Mouse (Mus musculus): ENCODE results near the gene Mtnr1a. TPM values are rescaled to one million over a fixed set of nuclear protein-coding genes. Genes with fewer than 3 reads are reported as not detected.

The Mtnr1a gene
- polyA plus RNA-seq, 1 experiment from 2014 or later = not detected

DNA sequence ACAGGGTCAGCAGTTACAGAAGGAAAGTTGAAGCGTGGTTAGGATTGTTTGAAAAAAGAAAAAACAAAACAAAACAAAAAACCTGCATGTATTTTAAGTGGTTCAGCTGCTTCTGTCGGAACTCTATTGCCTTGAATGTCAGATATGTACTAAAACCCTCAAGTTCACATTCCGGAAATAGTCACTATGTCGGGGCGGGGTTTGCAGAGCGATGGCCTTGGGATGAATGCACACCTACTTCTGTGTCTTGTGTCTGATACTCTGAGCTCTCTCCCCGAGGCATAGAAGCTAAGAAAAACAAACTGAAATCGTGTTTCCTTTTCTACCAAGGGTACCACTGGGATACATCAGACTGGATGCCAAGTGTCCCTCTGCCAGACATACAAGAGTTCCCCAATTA, 18.5 kb upstream of the Mtnr1a start:
- Histone ChIP-seq H3K9me3 (ENCODE audit: control insufficient read depth, low read length) (no peaks in the 10 kb centered on the region), H3K4me1 (ENCODE audit: control insufficient read depth in 2 of 2, insufficient read depth in 2 of 2, low read length in 2 of 2) (0 out of 4 replicates have a peak, but pooled peaks cover 0 to 3% of the 10 kb centered on the region in 2 experiments), H3K4me2 (ENCODE audit: low read length) (no peak overlapping the region), H3K27me3 (ENCODE audit: control insufficient read depth, insufficient read depth, low read length) (no peaks in the 10 kb centered on the region), H3K4me3 (ENCODE audit: control insufficient read depth in 1 of 2, insufficient read depth in 1 of 2, low read depth in 1 of 2, low read length in 2 of 2) (no peak overlapping the region), H3K9ac (ENCODE audit: low read length) (no peak overlapping the region), H3K27ac (replicated peaks in 1 of 2; ENCODE audit: control insufficient read depth in 1 of 2, insufficient read depth in 1 of 2, low read depth in 2 of 2, low read length in 2 of 2) (no peak overlapping the region), H3K36me3 (ENCODE audit: control insufficient read depth, insufficient read depth, low read length) (peaks cover 85% of the 10 kb centered on the region)
- 68% methylated on average over 8 of the region's 8 CpGs for WGBS
- no peak for ATAC-seq (ENCODE audit: insufficient number of reproducible peaks, insufficient read depth, low FRiP score, low read depth)

DNA sequence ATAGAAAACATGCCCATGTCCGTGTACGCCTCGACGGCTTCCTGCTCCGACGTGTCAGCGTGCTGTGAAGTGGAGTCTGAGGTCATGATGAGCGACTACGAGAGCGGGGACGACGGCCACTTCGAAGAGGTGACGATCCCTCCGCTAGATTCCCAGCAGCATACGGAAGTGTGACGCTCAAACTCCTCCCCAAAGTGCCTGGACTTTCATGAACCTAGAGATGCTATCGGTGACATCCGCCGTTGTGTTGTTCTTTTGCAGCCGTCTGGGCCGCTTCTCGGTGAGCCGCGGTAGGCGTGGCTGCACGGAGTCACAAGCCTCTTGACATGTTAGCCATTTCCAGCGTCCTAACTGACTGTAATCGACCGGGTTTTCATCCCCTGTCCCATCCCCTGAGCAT, 17.7 kb upstream of the Mtnr1a start:
- Histone ChIP-seq H3K36me3 (ENCODE audit: control insufficient read depth, insufficient read depth, low read length) (peaks cover 83% of the 10 kb centered on the region), H3K4me3 (ENCODE audit: control insufficient read depth in 1 of 2, insufficient read depth in 1 of 2, low read depth in 1 of 2, low read length in 2 of 2) (no peak overlapping the region), H3K9ac (ENCODE audit: low read length) (no peak overlapping the region), H3K9me3 (ENCODE audit: control insufficient read depth, low read length) (no peaks in the 10 kb centered on the region), H3K4me2 (ENCODE audit: low read length) (no peak overlapping the region), H3K27ac (replicated peaks in 1 of 2; ENCODE audit: control insufficient read depth in 1 of 2, insufficient read depth in 1 of 2, low read depth in 2 of 2, low read length in 2 of 2) (no peak overlapping the region), H3K4me1 (ENCODE audit: control insufficient read depth in 2 of 2, insufficient read depth in 2 of 2, low read length in 2 of 2) (0 out of 4 replicates have a peak, but pooled peaks cover 0 to 3% of the 10 kb centered on the region in 2 experiments), H3K27me3 (ENCODE audit: control insufficient read depth, insufficient read depth, low read length) (no peaks in the 10 kb centered on the region)
- ATAC-seq (ENCODE audit: insufficient number of reproducible peaks, insufficient read depth, low FRiP score, low read depth) = no peak; the same call in 1 of the 2 replicates
- 92% methylated on average over 30 of the region's 30 CpGs for WGBS

- no peaks in the 10 kb centered on the region for H3K4me1 ChIP-seq (ENCODE audit: control insufficient read depth in 2 of 2, insufficient read depth in 2 of 2, low read length in 2 of 2)
- no peak overlapping the region for H3K4me2 ChIP-seq (ENCODE audit: low read length)
- no peak overlapping the region for H3K9ac ChIP-seq (ENCODE audit: low read length)
- WGBS = 79% methylated on average over 1 of the region's 1 CpGs
- no peaks in the 10 kb centered on the region for H3K27me3 ChIP-seq (ENCODE audit: control insufficient read depth, insufficient read depth, low read length)
- H3K9me3 ChIP-seq (ENCODE audit: control insufficient read depth, low read length) = no peaks in the 10 kb centered on the region
- ATAC-seq (ENCODE audit: insufficient number of reproducible peaks, insufficient read depth, low FRiP score, low read depth) = no peak
- no peak overlapping the region for H3K4me3 ChIP-seq (ENCODE audit: control insufficient read depth in 1 of 2, insufficient read depth in 1 of 2, low read depth in 1 of 2, low read length in 2 of 2)
- H3K36me3 ChIP-seq (ENCODE audit: control insufficient read depth, insufficient read depth, low read length) = peaks cover 76% of the 10 kb centered on the region
- H3K27ac ChIP-seq (replicated peaks in 1 of 2; ENCODE audit: control insufficient read depth in 1 of 2, insufficient read depth in 1 of 2, low read depth in 2 of 2, low read length in 2 of 2) = no peak overlapping the region
Measured at GRCm38 (mm10) chr8:45052205-45052604, 16.7 kb upstream of the Mtnr1a start.

DNA sequence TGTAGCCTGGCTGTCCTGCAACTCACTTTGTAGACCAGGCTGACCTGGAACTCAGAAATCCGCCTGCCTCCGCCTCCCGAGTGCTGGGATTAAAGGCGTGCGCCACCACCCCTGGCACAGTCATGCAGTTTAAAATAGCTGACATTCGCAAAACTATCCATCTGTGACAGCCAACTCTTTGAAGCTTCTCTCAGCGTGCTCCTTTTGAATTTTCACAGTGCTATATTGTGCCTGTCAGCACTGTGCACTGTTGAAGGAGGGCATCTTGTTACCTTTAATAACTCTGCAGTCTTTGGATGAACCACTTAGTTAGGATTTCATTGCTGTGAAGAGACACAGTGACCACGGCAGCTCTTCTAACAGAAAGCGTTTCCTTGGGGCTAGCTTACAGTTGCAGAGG, 16.3 kb upstream of the Mtnr1a start:
- Histone ChIP-seq H3K27ac (replicated peaks in 1 of 2; ENCODE audit: control insufficient read depth in 1 of 2, insufficient read depth in 1 of 2, low read depth in 2 of 2, low read length in 2 of 2) (no peak overlapping the region), H3K4me1 (ENCODE audit: control insufficient read depth in 2 of 2, insufficient read depth in 2 of 2, low read length in 2 of 2) (no peaks in the 10 kb centered on the region), H3K9me3 (ENCODE audit: control insufficient read depth, low read length) (no peaks in the 10 kb centered on the region), H3K4me2 (ENCODE audit: low read length) (no peak overlapping the region), H3K9ac (ENCODE audit: low read length) (no peak overlapping the region), H3K36me3 (ENCODE audit: control insufficient read depth, insufficient read depth, low read length) (peaks cover 73% of the 10 kb centered on the region), H3K27me3 (ENCODE audit: control insufficient read depth, insufficient read depth, low read length) (no peaks in the 10 kb centered on the region), H3K4me3 (ENCODE audit: control insufficient read depth in 1 of 2, insufficient read depth in 1 of 2, low read depth in 1 of 2, low read length in 2 of 2) (no peak overlapping the region)
- no peak for ATAC-seq (ENCODE audit: insufficient number of reproducible peaks, insufficient read depth, low FRiP score, low read depth)
- WGBS = 71% methylated on average over 9 of the region's 9 CpGs

GRCm38 (mm10) chr8:45055500-45055899, 13.4 kb upstream of the Mtnr1a start:
- H3K9ac ChIP-seq (ENCODE audit: low read length) = no peak overlapping the region
- H3K9me3 ChIP-seq (ENCODE audit: control insufficient read depth, low read length) = no peaks in the 10 kb centered on the region
- H3K27me3 ChIP-seq (ENCODE audit: control insufficient read depth, insufficient read depth, low read length) = no peaks in the 10 kb centered on the region
- ATAC-seq (ENCODE audit: insufficient number of reproducible peaks, insufficient read depth, low FRiP score, low read depth) = no peak
- H3K4me2 ChIP-seq (ENCODE audit: low read length) = no peak overlapping the region
- no peak overlapping the region for H3K4me3 ChIP-seq (ENCODE audit: control insufficient read depth in 1 of 2, insufficient read depth in 1 of 2, low read depth in 1 of 2, low read length in 2 of 2)
- WGBS = 93% methylated on average over 3 of the region's 3 CpGs
- H3K27ac ChIP-seq (replicated peaks in 1 of 2; ENCODE audit: control insufficient read depth in 1 of 2, insufficient read depth in 1 of 2, low read depth in 2 of 2, low read length in 2 of 2) = no peak overlapping the region
- peaks cover 49% of the 10 kb centered on the region for H3K36me3 ChIP-seq (ENCODE audit: control insufficient read depth, insufficient read depth, low read length)
- H3K4me1 ChIP-seq (ENCODE audit: control insufficient read depth in 2 of 2, insufficient read depth in 2 of 2, low read length in 2 of 2) = no peaks in the 10 kb centered on the region

- Histone ChIP-seq H3K9me3 (ENCODE audit: control insufficient read depth, low read length) (no peaks in the 10 kb centered on the region), H3K4me3 (ENCODE audit: control insufficient read depth in 1 of 2, insufficient read depth in 1 of 2, low read depth in 1 of 2, low read length in 2 of 2) (no peak overlapping the region), H3K36me3 (ENCODE audit: control insufficient read depth, insufficient read depth, low read length) (peaks cover 36% of the 10 kb centered on the region), H3K27me3 (ENCODE audit: control insufficient read depth, insufficient read depth, low read length) (no peaks in the 10 kb centered on the region), H3K27ac (replicated peaks in 1 of 2; ENCODE audit: control insufficient read depth in 1 of 2, insufficient read depth in 1 of 2, low read depth in 2 of 2, low read length in 2 of 2) (no peak overlapping the region), H3K4me1 (ENCODE audit: control insufficient read depth in 2 of 2, insufficient read depth in 2 of 2, low read length in 2 of 2) (no peaks in the 10 kb centered on the region), H3K4me2 (ENCODE audit: low read length) (no peak overlapping the region), H3K9ac (ENCODE audit: low read length) (no peak overlapping the region)
- 27% methylated on average over 2 of the region's 3 CpGs for WGBS
- ATAC-seq (ENCODE audit: insufficient number of reproducible peaks, insufficient read depth, low FRiP score, low read depth) = no peak
Measured at GRCm38 (mm10) chr8:45056810-45057209, 12.1 kb upstream of the Mtnr1a start.

- Histone ChIP-seq H3K9me3 (ENCODE audit: control insufficient read depth, low read length) (no peaks in the 10 kb centered on the region), H3K4me3 (ENCODE audit: control insufficient read depth in 1 of 2, insufficient read depth in 1 of 2, low read depth in 1 of 2, low read length in 2 of 2) (no peak overlapping the region), H3K4me1 (ENCODE audit: control insufficient read depth in 2 of 2, insufficient read depth in 2 of 2, low read length in 2 of 2) (peaks cover 0 to 6% of the 10 kb centered on the region in 2 experiments; a peak in 2 of 4 replicates), H3K9ac (ENCODE audit: low read length) (no peak overlapping the region), H3K27me3 (ENCODE audit: control insufficient read depth, insufficient read depth, low read length) (no peaks in the 10 kb centered on the region), H3K36me3 (ENCODE audit: control insufficient read depth, insufficient read depth, low read length) (0 out of 2 replicates have a peak, but pooled peaks cover 7% of the 10 kb centered on the region), H3K4me2 (ENCODE audit: low read length) (no peak overlapping the region), H3K27ac (replicated peaks in 1 of 2; ENCODE audit: control insufficient read depth in 1 of 2, insufficient read depth in 1 of 2, low read depth in 2 of 2, low read length in 2 of 2) (no peak overlapping the region)
- WGBS = 93% methylated on average over 2 of the region's 2 CpGs
- no peak for ATAC-seq (ENCODE audit: insufficient number of reproducible peaks, insufficient read depth, low FRiP score, low read depth)
Measured at GRCm38 (mm10) chr8:45060083-45060482, 8.9 kb upstream of the Mtnr1a start.

DNA sequence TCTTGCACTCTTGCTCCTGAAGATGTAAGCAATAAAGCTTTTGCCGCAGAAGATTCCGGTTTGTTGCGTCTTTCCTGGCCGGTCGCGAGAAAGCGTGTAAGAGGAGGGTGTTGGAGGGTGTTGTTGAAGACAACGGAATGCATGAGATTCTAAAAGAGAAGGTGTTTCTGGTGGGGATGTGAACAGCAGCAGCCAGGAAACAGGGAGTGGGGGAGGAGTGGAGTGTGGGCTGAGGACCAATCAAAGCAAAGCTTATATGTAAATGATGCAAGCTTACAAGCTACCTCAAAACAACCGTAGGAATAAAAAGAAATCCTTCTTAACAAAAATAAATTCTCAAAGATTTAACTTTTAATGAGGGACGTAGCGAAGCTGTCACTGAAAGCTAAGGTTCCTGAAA, 6.6 kb upstream of the Mtnr1a start:
- Histone ChIP-seq H3K4me2 (ENCODE audit: low read length) (no peak overlapping the region), H3K9me3 (ENCODE audit: control insufficient read depth, low read length) (no peaks in the 10 kb centered on the region), H3K9ac (ENCODE audit: low read length) (no peak overlapping the region), H3K4me3 (ENCODE audit: control insufficient read depth in 1 of 2, insufficient read depth in 1 of 2, low read depth in 1 of 2, low read length in 2 of 2) (no peak overlapping the region), H3K4me1 (ENCODE audit: control insufficient read depth in 2 of 2, insufficient read depth in 2 of 2, low read length in 2 of 2) (peaks cover 0 to 6% of the 10 kb centered on the region in 2 experiments; a peak in 2 of 4 replicates), H3K27ac (replicated peaks in 1 of 2; ENCODE audit: control insufficient read depth in 1 of 2, insufficient read depth in 1 of 2, low read depth in 2 of 2, low read length in 2 of 2) (no peak overlapping the region), H3K36me3 (ENCODE audit: control insufficient read depth, insufficient read depth, low read length) (0 out of 2 replicates have a peak, but pooled peaks cover 3% of the 10 kb centered on the region), H3K27me3 (ENCODE audit: control insufficient read depth, insufficient read depth, low read length) (no peaks in the 10 kb centered on the region)
- WGBS = 88% methylated on average over 11 of the region's 11 CpGs
- no peak for ATAC-seq (ENCODE audit: insufficient number of reproducible peaks, insufficient read depth, low FRiP score, low read depth)
